Mouse (Mus musculus): Measurements from ENCODE around the gene Atp10a. TPM values are rescaled to one million over a fixed set of nuclear protein-coding genes. Genes with fewer than 3 reads are reported as not detected.
A peak's percentile ranks its signal among the peaks of the same experiment; 100 is the strongest.
"Not testable (repeated sequence)": the region's sequence is repeated elsewhere in the genome, so short reads cannot be mapped to it uniquely, and the experiment has no call there.

The Atp10a gene
- total RNA-seq, 2 experiments from 2014 or later, result 2.4 to 2.7 TPM

DNA sequence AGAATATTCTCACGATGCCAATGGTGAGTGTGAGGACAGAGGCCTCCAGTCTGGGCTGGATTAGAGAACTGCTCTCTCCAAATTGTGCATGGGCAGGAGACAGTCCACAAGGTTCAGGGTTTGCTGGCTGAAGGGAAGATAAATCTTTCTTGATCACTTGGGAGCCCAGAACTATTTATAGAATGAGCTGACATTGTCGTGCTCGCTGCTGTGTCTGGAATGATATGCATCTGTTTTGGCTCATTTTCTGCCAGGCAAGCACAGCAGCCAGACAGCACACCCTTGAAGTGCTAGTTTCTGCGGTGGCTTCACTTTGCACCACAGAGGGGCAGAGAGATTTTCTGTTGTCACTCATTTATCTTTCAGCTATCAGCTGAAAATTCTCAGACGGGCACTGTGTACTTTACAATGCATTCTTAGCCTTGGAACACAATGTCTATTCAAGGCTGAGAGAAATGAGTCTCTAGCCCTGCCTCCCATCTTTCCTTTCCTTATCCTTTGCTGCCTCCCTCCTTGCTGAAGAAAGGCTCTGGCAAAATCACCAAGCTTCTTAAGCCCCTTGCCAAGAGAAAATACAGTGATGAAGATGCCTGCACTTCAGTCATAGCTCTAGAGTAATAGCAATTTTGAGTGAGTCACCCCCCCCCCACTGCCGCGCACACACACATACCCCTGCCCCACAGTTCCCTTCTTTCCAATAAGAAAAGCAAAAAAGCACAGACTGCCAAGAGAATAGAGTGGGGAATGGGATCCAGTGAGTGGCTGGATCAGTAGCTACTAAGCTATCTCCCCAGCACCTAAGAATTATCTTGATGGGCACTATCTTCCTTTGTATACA is 132.7 kb downstream of the Atp10a start:
- DNase-seq, result peak; percentile 53

DNA sequence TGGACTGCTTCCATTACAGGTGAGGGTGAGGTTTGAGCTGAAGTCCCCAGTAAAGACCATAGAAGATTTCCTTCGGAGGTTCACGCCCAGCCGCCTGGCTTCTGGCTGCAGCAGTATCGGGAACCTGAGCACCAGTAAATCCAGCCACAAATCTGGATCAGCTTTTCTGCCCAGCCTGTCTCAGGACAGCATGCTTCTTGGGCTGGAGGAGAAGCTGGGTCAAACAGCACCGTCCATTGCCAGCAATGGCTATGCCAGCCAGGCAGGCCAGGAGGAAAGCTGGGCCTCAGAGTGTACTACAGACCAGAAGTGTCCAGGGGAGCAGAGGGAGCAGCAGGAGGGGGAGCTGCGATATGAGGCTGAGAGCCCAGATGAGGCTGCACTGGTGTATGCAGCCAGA is 141.3 kb downstream of the Atp10a start:
- peak; percentile 77 for DNase-seq

DNA sequence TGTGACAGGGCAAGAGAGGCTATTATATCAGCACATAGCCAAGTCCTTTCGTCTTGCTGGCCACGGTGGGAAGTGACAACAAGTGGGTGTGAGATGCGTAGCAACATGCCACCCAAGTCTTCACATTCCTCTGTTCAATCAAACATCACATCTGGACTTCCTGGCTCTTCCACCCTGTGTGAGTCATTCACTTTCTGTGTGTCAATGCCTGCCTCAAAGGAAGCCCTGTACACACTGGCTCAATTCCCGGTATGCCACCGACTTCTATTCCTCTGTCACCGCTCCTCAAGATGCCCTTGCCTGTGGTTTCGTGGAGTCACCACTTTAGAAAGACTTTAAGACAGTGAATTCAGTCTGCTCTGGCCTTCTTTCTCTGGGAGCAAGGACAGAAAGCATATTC is 144.9 kb downstream of the Atp10a start:
- DNase-seq, result no peak

- DNase-seq, result no peak
Measured at GRCm38 (mm10) chr7:58801791-58802190, 145.8 kb downstream of the Atp10a start.

DNA sequence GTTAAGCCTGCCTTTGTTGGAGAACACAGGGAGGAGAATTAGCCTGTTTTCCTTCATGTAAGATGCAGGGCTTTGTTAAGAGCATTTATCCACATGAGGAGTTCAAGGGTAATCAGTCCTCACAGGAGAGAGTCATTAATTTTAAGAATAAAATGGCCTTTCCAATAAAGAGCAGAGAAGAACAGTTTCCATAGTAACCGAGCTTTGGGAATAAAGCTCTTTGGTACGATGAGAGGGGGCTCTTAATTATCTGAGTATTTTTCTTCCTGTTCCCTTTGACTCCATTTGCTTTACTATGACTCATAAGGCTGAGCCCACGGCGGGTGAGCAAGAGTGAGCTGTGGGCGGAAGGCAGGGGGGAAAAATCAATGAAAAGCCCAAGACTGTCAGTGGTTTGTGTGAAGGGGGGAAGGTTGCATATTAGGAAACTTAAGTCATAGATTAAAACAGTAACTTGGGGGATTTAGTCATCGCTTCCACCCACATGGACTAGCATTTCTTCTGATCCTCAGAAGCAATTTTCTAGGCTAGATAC is 166.2 kb downstream of the Atp10a start:
- no peak for DNase-seq

DNA sequence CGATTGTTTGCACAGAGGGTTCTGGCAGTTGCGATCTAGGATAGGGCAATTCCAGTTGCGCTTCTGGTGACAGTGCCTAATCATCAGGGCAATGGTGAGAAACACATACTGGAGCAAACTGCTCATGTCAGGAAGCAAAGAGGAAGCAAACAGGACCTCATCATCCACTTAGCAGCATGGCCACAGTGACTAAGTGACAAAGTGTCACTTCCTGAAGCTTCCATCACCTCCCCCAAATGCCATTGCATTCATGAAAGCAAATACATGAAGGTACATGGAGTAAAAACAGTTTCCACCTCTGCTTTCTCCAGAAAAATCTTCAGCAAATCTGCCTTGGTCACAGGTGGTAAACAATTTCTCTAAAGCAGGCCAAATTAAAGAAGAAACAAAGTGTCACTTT is 168.7 kb downstream of the Atp10a start:
- no peak for DNase-seq

- no peak for DNase-seq
Measured at GRCm38 (mm10) chr7:58829111-58829510, 173.1 kb downstream of the Atp10a start.

DNA sequence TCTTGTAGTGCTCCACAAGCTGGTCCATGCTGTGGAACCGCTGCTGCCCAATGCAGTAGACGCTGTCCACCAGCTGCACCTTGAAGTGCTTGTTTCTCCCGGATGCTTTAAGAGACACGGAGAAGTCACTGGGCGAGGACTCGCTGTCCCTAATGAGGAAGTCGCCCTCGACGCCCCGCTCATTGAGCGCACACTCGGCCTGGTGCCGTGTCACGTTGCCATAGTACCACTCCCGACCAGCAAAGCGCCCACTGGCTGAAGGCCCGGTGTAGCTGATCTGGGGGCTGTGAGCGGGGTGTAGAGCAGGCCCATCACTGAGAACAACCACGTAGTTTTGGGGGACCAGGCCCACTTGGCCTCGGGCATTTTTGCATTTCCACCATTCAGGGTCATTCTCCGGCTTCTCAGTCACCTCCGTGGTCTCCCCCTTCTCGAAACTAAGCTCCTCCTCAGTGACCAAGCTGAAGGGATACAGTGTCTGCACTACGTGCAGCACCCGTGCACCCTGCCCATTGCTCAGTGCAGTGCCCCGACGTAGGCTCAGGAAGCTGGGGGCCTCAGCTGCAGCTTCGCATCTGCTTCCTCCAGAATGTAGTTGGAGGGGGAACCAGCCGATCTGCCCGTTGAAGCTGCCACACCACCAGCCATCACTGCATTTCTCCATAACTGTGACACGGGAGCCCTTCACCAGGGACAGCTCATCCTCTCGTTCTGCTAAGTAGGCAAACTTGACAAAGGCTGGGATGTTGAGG is 181.1 kb downstream of the Atp10a start:
- DNase-seq, result not testable (repeated sequence)

DNA sequence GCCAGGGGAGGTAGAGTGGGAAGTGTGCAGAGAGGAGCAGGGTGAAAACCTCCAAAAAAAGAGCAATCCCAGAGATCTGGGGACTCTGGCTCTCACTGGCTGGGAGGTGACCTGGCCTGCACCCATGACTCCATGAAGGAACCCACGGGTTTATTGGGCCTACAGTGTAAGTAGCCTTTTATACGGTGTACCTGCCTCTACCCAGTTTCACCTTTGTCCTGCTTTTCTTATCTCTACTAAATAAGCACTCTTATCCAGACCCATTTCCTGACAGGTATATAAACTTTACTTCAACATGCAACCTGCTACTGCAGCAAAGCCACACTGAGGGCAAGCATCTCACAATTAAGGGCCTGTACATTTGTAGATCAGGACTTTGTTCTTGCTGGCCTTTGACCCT is 184.4 kb downstream of the Atp10a start:
- no peak for DNase-seq

DNA sequence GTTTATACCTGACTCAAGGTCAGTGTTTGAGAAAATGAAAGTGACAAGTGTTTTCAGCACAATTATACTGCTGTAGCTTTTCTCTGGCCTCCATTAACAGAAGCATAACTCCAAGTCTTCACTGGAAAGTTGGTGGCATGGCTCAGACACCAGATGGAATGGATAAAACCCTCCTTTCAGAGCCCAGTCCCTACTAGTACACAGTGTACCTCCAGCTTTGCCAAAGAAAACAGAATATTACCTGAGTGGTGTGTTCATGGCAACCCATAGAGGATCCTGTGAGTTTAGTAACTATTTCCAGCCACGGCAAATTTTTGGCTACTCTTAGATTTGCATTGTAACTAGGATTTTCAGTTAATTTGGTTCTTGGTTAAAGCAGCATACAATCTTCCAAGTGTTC is 185.1 kb downstream of the Atp10a start:
- no peak for DNase-seq

- no peak for DNase-seq
Measured at GRCm38 (mm10) chr7:58842818-58843217, 186.9 kb downstream of the Atp10a start.

DNA sequence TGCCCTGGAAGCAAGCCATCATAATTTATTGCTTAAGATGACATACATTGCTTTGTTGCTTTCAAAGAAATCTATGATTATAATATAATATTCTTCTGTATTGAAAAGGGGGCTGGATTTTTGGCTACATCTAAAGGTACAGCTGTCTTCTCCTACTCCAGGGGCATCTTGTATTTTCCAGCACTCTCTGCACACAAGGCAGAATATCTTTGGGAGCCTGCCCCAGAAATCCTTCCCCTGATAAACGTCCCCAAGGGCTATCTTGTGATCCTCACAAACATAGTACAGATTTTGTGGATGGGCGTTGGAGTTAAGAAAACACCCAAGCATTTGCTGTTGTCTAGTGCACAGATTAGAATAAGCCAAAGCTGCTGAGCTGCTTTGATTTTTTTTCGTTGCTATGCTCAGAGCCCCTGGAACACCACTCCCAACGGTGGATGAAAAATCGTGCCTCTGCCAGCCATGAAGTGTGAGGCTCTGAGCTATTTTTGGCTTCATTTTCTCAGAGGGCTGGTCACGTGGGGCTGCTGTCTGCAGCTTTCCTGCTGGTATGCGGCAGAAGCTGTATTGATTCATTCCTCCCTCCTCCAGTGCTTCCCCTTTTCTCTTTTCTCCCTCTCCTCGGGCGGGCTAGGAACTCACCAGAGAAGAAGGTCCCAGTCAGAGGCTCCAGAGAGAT is 187.9 kb downstream of the Atp10a start:
- DNase-seq, result peak; percentile 80

DNA sequence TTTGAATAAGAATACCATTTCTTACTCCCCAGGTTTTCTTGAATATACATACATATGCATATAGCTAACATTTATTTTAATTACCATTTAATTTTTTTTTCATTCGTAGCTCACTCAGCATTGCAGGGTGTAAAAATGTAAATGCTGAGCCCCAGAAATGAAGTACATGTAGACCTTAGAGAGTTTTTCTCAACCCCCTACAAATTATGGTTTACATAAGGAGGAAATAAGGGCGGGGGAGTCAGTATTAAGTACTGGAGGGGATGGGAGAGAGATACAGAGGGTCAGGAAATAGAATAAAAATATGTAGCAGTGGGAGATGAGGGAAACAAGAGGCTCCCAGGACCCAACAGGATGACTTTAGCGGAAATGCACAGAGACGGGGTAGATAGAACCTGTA is 188.5 kb downstream of the Atp10a start:
- no peak for DNase-seq

DNA sequence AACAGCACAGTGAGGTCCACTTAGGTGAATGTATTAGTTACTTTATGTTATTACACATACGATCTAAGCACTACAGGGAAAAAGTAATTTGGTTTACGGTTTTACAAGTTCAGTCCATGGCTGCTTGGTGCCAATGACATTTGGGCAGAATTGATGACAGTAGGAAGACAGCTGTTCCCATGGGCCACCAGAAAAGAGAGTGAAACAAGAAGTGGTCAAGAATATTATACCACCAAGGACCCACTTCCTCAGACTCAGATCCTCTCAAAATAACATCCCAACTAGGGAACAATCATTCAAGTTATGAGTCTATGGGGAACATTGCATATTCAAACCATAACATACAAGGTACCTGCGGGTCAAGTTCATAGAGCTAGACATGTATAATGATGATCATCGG is 203.0 kb downstream of the Atp10a start:
- no peak for DNase-seq

GRCm38 (mm10) chr7:58863174-58863573 is 207.2 kb downstream of the Atp10a start:
- no peak for DNase-seq

- DNase-seq, result no peak
Measured at GRCm38 (mm10) chr7:58866865-58867614, 211.1 kb downstream of the Atp10a start.

DNA sequence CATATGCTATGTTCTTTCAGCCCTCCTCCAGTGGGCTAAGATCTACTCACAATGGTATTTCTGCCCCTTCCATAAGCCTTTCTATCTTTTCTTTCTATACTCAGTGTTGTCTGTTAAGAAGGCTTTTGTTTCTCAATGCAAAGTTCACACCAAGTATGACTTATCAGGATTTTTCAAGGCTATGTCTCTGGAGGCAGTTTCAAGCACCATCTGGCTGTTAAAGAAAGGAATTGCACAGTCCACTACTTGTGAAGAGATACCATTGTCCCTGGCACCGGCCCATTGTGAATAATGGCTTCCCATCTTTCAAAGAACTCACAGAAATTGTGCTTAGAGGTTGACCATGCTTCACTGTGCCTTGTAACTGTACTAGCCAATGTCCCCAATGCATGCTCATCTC is 214.7 kb downstream of the Atp10a start:
- no peak for DNase-seq

GRCm38 (mm10) chr7:58873676-58874075 is 217.7 kb downstream of the Atp10a start:
- DNase-seq, result no peak
